Mouse (Mus musculus) left cerebral cortex, postnatal 10 days (tissue): ENCODE results near the gene Apbb2. TPM values are rescaled to one million over a fixed set of nuclear protein-coding genes. Genes with fewer than 3 reads are reported as not detected.

ENCODE experiments used
- DNase-seq, 2 experiments: peaks; one replicate each; pipeline ENCODE4 v3.0.0; 2021 to 2022; ENCODE audit warnings: low spot score in 2 of 2, mixed read lengths in 1 of 2; ENCODE audit errors: extremely low spot score in 1 of 2
- intact Hi-C: fragments of 180-260 bp; cut with DNase I; formaldehyde crosslinking; loops from one replicate; pipeline ENCODE4 v1.15.1; 2025
- total RNA-seq, 2 experiments: library from RNA; stranded (reverse); gene quantifications; 2 replicates each; pipeline ENCODE4 v1.2.3; 2021

Gene Apbb2
- total RNA-seq, 2 experiments from 2014 or later = 73.7 to 74.4 TPM

DNA sequence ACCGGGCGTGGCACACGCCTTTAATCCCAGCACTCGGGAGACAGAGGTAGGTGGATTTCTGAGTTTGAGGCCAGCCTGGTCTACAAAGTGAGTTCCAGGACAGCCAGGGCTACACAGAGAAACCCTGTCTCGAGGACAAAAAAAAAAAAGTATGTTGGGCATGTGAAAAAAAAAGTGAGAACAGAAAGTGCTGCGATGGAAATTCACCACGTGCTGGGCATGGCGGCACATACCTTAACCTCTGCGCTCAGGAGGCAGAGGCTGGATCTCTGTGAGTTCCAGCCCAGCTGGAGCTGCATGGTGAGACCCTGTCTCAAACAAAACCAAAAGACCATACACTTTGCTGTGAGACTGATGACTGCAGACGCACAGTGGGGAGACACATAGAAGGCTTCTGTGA is 363.5 kb downstream of the Apbb2 start:
- DNase-seq = no peak
- intact Hi-C loops = loop anchor here (10.0 kb wide), 1 partner anchor 410 kb away; no protein-coding TSS in a partner anchor

DNA sequence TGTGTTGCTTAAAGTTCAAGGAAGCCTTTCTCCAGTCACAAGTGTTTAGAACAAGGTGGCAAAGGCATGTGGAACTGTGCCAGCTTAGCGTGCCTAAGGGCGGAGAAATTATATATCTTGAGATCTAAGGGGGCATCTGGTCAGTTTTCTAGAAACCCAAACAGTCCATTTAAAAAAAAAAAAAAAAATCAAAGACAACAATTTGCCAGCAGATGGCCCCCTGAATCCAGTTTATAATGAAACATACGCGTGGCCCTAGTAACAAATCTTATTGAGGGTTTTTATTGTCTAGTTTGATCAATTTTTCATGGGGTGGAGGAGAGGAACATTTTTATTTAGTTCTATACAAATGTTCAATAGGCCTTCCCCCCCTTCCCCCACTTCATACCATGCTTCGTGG is 365.4 kb downstream of the Apbb2 start:
- intact Hi-C loops = loop anchor here (5.0 to 10.0 kb wide), 2 partner anchors 364 to 412 kb away; partner anchors contain the start of gene Apbb2

More for the DNA sequence above, 365.4 kb downstream of the Apbb2 start:
- no peak for DNase-seq

Other genes with a start within 250 kb of the Apbb2 start
- 1,000 to 10,000 TPM; 1,225 to 1,317 TPM for gene Uchl1, start 57.3 kb upstream of the Apbb2 start, total RNA-seq
- 100 to 1,000 TPM; 114 TPM for gene Limch1, start 127.0 kb upstream of the Apbb2 start, total RNA-seq